Mouse (Mus musculus) kidney, adult 2 months (tissue): ENCODE measurements at regions not wholly inside any gene's neighbourhood (a gene's known extent, or its start where the extent isn't known, plus 50 kb on each side); places are given as distances from the start of the nearest gene placed in this dataset.

Experiments
- DNase-seq: peaks from one replicate; pipeline ENCODE4 v3.0.0; 2021
- H3K27ac ChIP-seq: fragments of 200-500 bp; 2 replicates; pipeline ENCODE4 v1.5.1; 2012; ENCODE audit warnings: low read depth, low read length, control low read depth, inconsistent platforms; ENCODE audit not compliant: insufficient read depth
- H3K27me3 ChIP-seq: fragments of 200-500 bp; replicated peaks from 2 replicates; pipeline ENCODE4 v1.6.1; 2012; ENCODE audit warnings: mild to moderate bottlenecking, moderate library complexity, low read length, inconsistent platforms; ENCODE audit not compliant: control insufficient read depth, insufficient read depth
- H3K36me3 ChIP-seq: fragments of 200-500 bp; 2 replicates; pipeline ENCODE4 v1.6.1; 2012; ENCODE audit warnings: mild to moderate bottlenecking, moderate library complexity, low read length, inconsistent platforms; ENCODE audit not compliant: control insufficient read depth, insufficient read depth
- H3K4me1 ChIP-seq: fragments of 200-500 bp; 2 replicates; pipeline ENCODE4 v1.6.1; 2011; ENCODE audit warnings: low read length; ENCODE audit not compliant: control insufficient read depth, insufficient read depth
- H3K4me3 ChIP-seq: fragments of 200-500 bp; 2 replicates; pipeline ENCODE4 v1.5.1; 2011; ENCODE audit warnings: mild to moderate bottlenecking, low read depth, low read length, control low read depth; ENCODE audit not compliant: insufficient read depth
- CTCF ChIP-seq: fragments of 200-500 bp; conservative IDR thresholded peaks from 2 replicates; pipeline ENCODE4 v1.5.1; 2011; ENCODE audit warnings: low read depth, mild to moderate bottlenecking, control low read depth, low read length, moderate library complexity, mixed read lengths; ENCODE audit not compliant: insufficient read depth, insufficient read length
- POLR2A ChIP-seq: fragments of 200-500 bp; IDR thresholded peaks from one replicate; pipeline ENCODE4 v1.6.1; 2011; ENCODE audit warnings: low read depth, low read length, control low read depth
- WGBS: fragments of 180-500 bp; shearing (Covaris S2); methylation state at CpG from one replicate; pipeline ENCODE4 v1.1.7; 2018; 5-methylcytosine and 5-hydroxymethylcytosine counted together

DNA sequence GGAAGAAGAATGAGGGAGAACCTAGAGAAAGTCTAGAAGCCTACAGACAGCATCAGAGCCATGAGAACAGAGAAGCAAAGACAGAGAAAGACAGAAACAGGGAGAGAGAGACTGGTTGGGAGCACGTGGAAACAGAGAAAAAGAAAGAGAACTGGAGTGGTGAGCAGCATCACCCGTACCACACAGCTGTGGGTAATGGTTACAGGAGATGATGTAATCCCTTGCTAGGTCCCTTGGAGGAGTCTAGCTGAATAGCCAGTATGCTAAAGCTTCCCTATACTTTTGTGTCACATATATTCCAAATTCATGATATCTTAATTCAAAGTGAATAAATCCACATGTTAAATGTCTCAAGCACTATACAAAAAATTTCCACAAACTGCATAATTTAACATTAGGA is 284.0 kb downstream of the 4930544G11Rik start:
- WGBS = 47% methylated on average over 2 of the region's 2 CpGs

DNA sequence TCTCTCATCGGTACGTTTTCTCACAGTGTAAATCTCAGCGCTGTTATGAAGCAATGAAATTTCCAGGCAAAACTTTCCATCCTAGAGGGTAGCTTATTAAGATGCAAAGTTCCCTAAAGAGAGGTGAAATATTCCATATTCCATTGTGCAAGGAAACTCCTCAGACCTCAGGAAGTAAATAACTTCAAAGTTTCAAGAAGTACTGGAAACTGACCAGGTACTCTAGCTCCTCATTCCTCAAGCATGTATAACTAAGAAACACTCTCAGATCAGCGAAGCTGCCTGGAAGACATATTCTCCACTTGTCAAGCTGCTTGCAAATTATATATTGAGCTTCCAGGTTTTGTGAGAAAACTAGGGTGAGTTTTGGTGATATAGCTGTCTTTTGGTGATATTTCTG is 279.8 kb upstream of the Mad2l1 start:
- Histone ChIP-seq H3K36me3 (no peaks in the 10 kb centered on the region), H3K4me3 (no peak overlapping the region), H3K4me1 (no peaks in the 10 kb centered on the region), H3K27me3 (no peaks in the 10 kb centered on the region), H3K27ac (no peak overlapping the region)
- WGBS = 82% methylated on average over 4 of the region's 4 CpGs
- TF ChIP-seq POLR2A (no peak), CTCF (no peak)
- DNase-seq = no peak

More for the DNA sequence above, 284.0 kb downstream of the 4930544G11Rik start:
- no peak for TF ChIP-seq POLR2A
- no peak for TF ChIP-seq CTCF
- Histone ChIP-seq H3K36me3 (no peaks in the 10 kb centered on the region), H3K4me1 (no peaks in the 10 kb centered on the region), H3K27ac (no peak overlapping the region), H3K4me3 (no peak overlapping the region), H3K27me3 (no peaks in the 10 kb centered on the region)
- DNase-seq = no peak

DNA sequence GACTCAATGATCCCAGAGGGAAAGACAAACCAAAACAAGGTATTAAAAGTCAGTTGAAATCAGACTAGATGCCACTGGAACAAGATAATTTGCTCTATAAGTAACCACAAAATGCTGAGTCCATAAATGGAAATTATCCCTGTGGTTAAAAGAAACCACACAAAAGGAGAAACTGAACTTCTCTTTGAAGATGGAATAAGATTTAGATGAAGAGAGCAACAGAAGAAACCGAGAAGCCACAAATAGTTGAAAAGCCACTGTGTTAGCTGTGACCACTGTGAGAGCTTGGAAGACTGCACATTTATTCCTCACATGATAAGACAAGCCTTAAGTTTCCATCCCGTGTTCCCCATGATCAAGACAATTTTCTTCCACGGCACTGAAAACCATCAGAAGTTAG is 271.8 kb upstream of the Mad2l1 start:
- WGBS = 78% methylated on average over 3 of the region's 3 CpGs
- H3K4me1 ChIP-seq = no peaks in the 10 kb centered on the region
- no peaks in the 10 kb centered on the region for H3K36me3 ChIP-seq

DNA sequence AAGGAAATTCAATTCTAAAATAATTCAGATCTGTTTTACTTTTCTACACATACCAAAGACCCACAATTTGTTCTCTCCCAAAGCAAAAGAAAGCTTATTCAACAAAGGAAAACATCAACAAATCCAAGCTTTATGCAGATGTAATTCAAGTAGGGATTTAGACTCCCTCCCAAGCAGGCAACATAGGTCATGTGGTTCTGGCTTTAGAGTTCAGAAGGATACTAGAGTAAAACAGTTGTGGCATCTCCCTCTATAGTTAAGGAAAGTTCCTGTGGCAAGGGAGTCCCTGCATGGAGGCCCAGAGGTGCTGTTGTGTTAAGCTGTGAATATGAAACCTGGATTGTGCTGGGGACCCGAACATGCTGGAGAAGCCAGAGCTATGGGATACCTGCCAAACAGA is 271.3 kb upstream of the Mad2l1 start:
- no peak for DNase-seq
- no peaks in the 10 kb centered on the region for H3K36me3 ChIP-seq
- TF ChIP-seq CTCF = no peak
- no peak for TF ChIP-seq POLR2A
- H3K4me3 ChIP-seq = no peak overlapping the region
- 74% methylated on average over 1 of the region's 1 CpGs for WGBS
- no peaks in the 10 kb centered on the region for H3K27me3 ChIP-seq
- no peak overlapping the region for H3K27ac ChIP-seq
- no peaks in the 10 kb centered on the region for H3K4me1 ChIP-seq

More for the DNA sequence above, 271.8 kb upstream of the Mad2l1 start:
- no peak for DNase-seq
- no peaks in the 10 kb centered on the region for H3K27me3 ChIP-seq
- H3K27ac ChIP-seq = no peak overlapping the region
- TF ChIP-seq CTCF = no peak
- no peak for TF ChIP-seq POLR2A
- no peak overlapping the region for H3K4me3 ChIP-seq

DNA sequence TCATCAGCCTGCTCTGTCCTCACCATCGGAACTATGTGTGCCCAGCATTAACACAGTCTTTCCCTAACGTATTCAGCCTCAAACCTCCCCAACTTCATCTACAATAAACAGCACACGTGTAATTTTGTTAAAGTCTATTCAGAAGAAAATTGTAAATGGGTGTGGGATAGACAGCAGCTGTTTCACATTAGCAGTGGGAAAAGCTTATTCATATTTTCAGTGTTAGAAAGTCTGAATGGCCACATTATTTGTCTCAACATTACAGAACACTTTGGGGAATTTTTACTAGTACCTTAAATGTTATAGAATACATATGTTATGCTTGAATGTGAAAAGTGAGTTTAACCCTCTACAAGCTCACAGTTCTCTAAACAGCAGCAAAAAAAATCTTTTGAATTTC is 266.8 kb upstream of the Mad2l1 start:
- no peak overlapping the region for H3K27ac ChIP-seq
- H3K4me3 ChIP-seq = no peak overlapping the region
- 75% methylated on average over 3 of the region's 3 CpGs for whole genome bisulfite sequencing
- DNase-seq = no peak
- no peaks in the 10 kb centered on the region for H3K4me1 ChIP-seq
- TF ChIP-seq POLR2A (no peak), CTCF (no peak)
- H3K27me3 ChIP-seq = no peaks in the 10 kb centered on the region
- H3K36me3 ChIP-seq = no peaks in the 10 kb centered on the region

DNA sequence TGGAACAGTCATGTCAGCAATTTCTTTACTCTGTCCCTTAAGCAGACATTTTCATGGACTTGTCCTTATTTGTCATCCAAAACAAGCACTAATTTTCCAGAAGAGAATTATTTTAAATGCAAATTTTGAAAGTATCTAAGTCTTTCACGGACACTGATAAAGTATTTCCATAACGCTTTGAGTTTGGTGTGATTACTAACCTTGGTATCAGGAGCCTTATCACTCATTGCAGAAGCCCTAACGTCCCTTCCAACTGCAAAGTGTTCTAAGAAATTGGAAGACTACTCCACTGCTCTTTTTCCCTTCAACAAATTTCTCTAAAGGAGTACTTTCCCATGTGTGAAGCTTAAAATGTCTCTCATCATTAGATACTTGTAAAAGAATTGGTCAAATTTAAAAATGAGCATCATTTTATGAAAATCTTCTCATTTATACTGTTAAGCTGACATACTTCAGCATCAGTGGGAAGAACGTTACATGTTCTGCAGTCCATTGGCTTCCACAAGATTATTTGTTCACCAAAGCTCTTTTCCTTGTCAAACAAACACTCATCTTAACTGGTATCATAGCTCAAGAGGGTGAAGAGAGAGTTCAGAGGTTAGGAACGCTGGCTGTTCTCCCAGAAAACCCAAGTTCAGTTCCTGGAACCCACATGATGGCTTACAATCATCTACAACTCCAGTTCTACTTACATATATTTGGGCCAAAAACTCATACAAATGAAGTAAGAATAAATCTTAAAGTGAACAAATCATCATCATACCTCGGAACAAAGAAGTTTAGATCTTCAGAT is 263.6 kb upstream of the Mad2l1 start:
- Histone ChIP-seq H3K36me3 (no peaks in the 10 kb centered on the region), H3K27me3 (no peaks in the 10 kb centered on the region), H3K4me3 (no peak overlapping the region), H3K4me1 (no peaks in the 10 kb centered on the region), H3K27ac (no peak overlapping the region)
- peak; percentile 78 for DNase-seq
- no peak for TF ChIP-seq POLR2A
- no peak for TF ChIP-seq CTCF
- WGBS = 69% methylated on average over 6 of the region's 6 CpGs

DNA sequence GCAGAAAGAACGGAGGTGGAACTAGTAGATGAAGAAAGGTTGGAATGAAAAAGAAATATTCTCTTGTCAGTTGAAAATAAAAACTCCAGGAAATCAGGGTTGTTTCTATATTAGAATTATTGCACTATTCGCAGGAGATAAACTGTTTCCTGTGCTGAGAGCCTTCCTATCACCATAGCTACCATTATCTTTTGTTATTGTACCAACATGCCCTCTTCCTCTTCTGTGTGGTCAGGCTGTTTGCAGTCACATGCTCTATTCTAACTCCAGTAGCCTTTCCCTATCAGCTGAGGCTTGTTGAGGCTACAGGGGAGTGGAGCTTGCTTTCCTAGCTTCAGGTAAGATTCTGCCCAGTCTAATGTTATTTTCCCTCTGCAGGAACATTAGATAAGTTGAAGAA is 263.0 kb upstream of the Mad2l1 start:
- no peak for TF ChIP-seq CTCF
- no peak for TF ChIP-seq POLR2A
- no peaks in the 10 kb centered on the region for H3K36me3 ChIP-seq
- no peak overlapping the region for H3K27ac ChIP-seq
- no peaks in the 10 kb centered on the region for H3K4me1 ChIP-seq
- H3K4me3 ChIP-seq = no peak overlapping the region
- no peaks in the 10 kb centered on the region for H3K27me3 ChIP-seq
- WGBS = 60% methylated on average over 2 of the region's 2 CpGs
- no peak for DNase-seq
